ENCODE assay signal across 7 mouse cellular contexts in the genomic region with DNA sequence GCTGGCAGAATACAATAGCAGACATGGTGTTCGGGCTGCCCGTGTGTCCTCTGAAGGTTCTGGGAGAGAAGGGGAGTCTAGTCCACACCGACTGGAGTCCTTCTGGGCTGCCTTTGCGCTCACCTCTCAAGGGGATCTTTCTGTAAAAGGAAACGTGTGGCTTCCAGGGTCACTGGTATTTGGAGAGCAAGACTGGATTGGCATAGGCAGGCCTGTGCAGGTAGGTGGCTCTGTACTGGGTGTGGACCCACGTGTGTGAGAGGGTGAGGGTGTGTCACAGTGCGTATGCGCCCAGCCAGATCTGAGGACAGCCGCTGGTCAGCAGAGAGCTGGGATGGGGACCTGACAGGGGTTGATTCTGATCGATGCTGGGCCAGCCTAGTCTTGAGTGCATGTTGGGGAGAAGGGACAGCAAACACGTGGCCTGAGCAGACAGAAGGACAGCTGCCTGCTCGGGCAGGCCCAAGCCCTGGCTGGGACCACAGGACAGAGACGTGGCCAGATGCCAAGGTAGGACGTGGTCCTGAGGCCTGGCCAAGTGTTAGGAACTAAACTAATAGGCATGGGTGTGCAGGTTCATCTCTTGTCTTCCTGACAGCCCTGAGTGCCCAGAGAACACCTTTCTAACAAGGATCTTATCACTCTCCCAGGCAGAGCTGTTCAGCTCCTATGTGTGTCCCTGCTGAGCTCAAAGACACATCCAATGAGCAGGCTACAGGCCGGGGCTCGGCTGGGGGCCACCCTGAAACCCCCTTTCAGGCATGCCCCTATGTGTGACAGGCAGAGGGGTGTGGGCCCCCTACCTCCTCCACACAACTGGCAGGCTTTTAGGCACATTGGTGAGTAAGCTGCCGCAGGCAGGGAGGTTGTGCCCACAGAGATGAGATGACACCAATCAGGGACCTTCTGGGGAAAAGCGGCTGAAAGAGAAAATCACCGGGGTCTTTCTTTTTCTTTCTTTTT. TPM values are rescaled to one million over a fixed set of nuclear protein-coding genes. Genes with fewer than 3 reads are reported as not detected.
DNase-seq lines count a peak whose midpoint lies in the region; ATAC-seq and TF ChIP-seq lines count a peak whose summit lies in the region.

No protein-coding gene starts in this region.

- H3K27ac ChIP-seq in forebrain, embryonic 16.5 days (ENCODE audit: low read length): no peak overlapping the region
- H3K27ac ChIP-seq in intestine, embryonic 16.5 days (ENCODE audit: low read length): no peak overlapping the region
- H3K27ac ChIP-seq in lung, embryonic 14.5 days (ENCODE audit: low read depth): no peak overlapping the region
- H3K27ac ChIP-seq in stomach, embryonic 15.5 days: peak overlapping the region; percentile 80

- peak; percentile 24 for ATAC-seq in forebrain, embryonic 16.5 days
- peak; percentile 59 for ATAC-seq in intestine, embryonic 16.5 days
- ATAC-seq in lung, embryonic 14.5 days (ENCODE audit: insufficient read depth): peak; percentile 28
- peak; percentile 76 for ATAC-seq in stomach, embryonic 15.5 days (ENCODE audit: insufficient read depth, low FRiP score, low read depth)

- no peak for TF ChIP-seq CTCF in E14TG2a.4 (conservative IDR thresholded peaks at IDR 0.05; ENCODE audit: low read length)
- TF ChIP-seq CTCF in lung, embryonic 14.5 days (IDR thresholded peaks at IDR 0.05; ENCODE audit: low read depth): no peak; the same call in 1 of the 2 replicates

- H3K27me3 ChIP-seq in E14TG2a.4 (ENCODE audit: insufficient read depth, low read length): peaks cover 22% of the 10 kb centered on the region
- H3K27me3 ChIP-seq in forebrain, embryonic 16.5 days (replicated peaks; ENCODE audit: control insufficient read depth, insufficient read depth, low read length): no peaks in the 10 kb centered on the region
- H3K27me3 ChIP-seq in intestine, embryonic 16.5 days (replicated peaks; ENCODE audit: control insufficient read depth, insufficient read depth, low read length): no peaks in the 10 kb centered on the region
- H3K27me3 ChIP-seq in lung, embryonic 14.5 days (ENCODE audit: insufficient read depth, low read length): peaks cover 21% of the 10 kb centered on the region
- peaks cover 12% of the 10 kb centered on the region; the same call in 1 of the 2 replicates for H3K27me3 ChIP-seq in stomach, embryonic 15.5 days (replicated peaks)

- peaks cover 67% of the 10 kb centered on the region for H3K4me1 ChIP-seq in E14TG2a.4 (replicated peaks; ENCODE audit: low read depth, low read length)
- H3K4me1 ChIP-seq in forebrain, embryonic 16.5 days (replicated peaks; ENCODE audit: control insufficient read depth, insufficient read depth, low read length): peaks cover 42% of the 10 kb centered on the region
- H3K4me1 ChIP-seq in intestine, embryonic 16.5 days (ENCODE audit: control insufficient read depth, insufficient read depth, low read length): peaks cover 30% of the 10 kb centered on the region
- H3K4me1 ChIP-seq in lung, embryonic 14.5 days (ENCODE audit: insufficient read depth): peaks cover 7% of the 10 kb centered on the region; the same call in 1 of the 2 replicates
- peaks cover 29% of the 10 kb centered on the region for H3K4me1 ChIP-seq in stomach, embryonic 15.5 days

- peak overlapping the region; percentile 63 for H3K9ac ChIP-seq in forebrain, embryonic 16.5 days (replicated peaks; ENCODE audit: low read depth, low read length)
- H3K9ac ChIP-seq in intestine, embryonic 16.5 days (ENCODE audit: low read depth, low read length): peak overlapping the region; percentile 64
- peak overlapping the region; percentile 43; the same call in 1 of the 2 replicates for H3K9ac ChIP-seq in lung, embryonic 14.5 days
- no peak overlapping the region for H3K9ac ChIP-seq in stomach, embryonic 15.5 days

- H3K36me3 ChIP-seq in E14TG2a.4 (ENCODE audit: insufficient read depth, low read length): no peaks in the 10 kb centered on the region
- no peaks in the 10 kb centered on the region for H3K36me3 ChIP-seq in forebrain, embryonic 16.5 days (ENCODE audit: control insufficient read depth, insufficient read depth)
- H3K36me3 ChIP-seq in intestine, embryonic 16.5 days (ENCODE audit: control insufficient read depth, insufficient read depth, low read length): no peaks in the 10 kb centered on the region
- H3K36me3 ChIP-seq in lung, embryonic 14.5 days (ENCODE audit: insufficient read depth): no peaks in the 10 kb centered on the region
- H3K36me3 ChIP-seq in stomach, embryonic 15.5 days: no peaks in the 10 kb centered on the region

- H3K4me2 ChIP-seq in forebrain, embryonic 16.5 days (ENCODE audit: low read length): peak overlapping the region; percentile 78
- peak overlapping the region; percentile 89 for H3K4me2 ChIP-seq in intestine, embryonic 16.5 days (ENCODE audit: low read depth, low read length)
- peak overlapping the region; percentile 73 for H3K4me2 ChIP-seq in lung, embryonic 14.5 days
- H3K4me2 ChIP-seq in stomach, embryonic 15.5 days: peak overlapping the region; percentile 81

- DNase-seq in 3134 (ENCODE audit: extremely low read depth, insufficient read length, low spot score): peak; percentile 55
- no peak for DNase-seq in lung, embryonic 14.5 days
- no peak for DNase-seq in B cell, adult 2 months

- H3K9me3 ChIP-seq in E14TG2a.4 (ENCODE audit: low read length): no peaks in the 10 kb centered on the region
- H3K9me3 ChIP-seq in forebrain, embryonic 16.5 days (ENCODE audit: control insufficient read depth, low read length): no peaks in the 10 kb centered on the region
- no peaks in the 10 kb centered on the region for H3K9me3 ChIP-seq in intestine, embryonic 16.5 days (ENCODE audit: control insufficient read depth, low read length)
- no peaks in the 10 kb centered on the region for H3K9me3 ChIP-seq in lung, embryonic 14.5 days (ENCODE audit: low read depth, low read length)
- no peaks in the 10 kb centered on the region for H3K9me3 ChIP-seq in stomach, embryonic 15.5 days

- peak overlapping the region; percentile 76 for H3K4me3 ChIP-seq in E14TG2a.4 (replicated peaks; ENCODE audit: low read length)
- peak overlapping the region; percentile 60 for H3K4me3 ChIP-seq in forebrain, embryonic 16.5 days (replicated peaks; ENCODE audit: low read length)
- peak overlapping the region; percentile 49 for H3K4me3 ChIP-seq in intestine, embryonic 16.5 days (ENCODE audit: low read length)
- peak overlapping the region; percentile 40 for H3K4me3 ChIP-seq in lung, embryonic 14.5 days (ENCODE audit: low read depth, low read length)
- H3K4me3 ChIP-seq in stomach, embryonic 15.5 days (replicated peaks): peak overlapping the region; percentile 40

- 47% methylated on average over 19 of the region's 19 CpGs for whole genome bisulfite sequencing in forebrain, embryonic 16.5 days
- WGBS in intestine, embryonic 16.5 days: 56% methylated on average over 19 of the region's 19 CpGs
- WGBS in lung, embryonic 14.5 days: 50% methylated on average over 19 of the region's 19 CpGs
- WGBS in stomach, embryonic 15.5 days: 53% methylated on average over 19 of the region's 19 CpGs

RNA-seq across cellular contexts. Expression of a gene that starts 1.0 kb away (rescaled TPM):
- polyA plus RNA-seq in forebrain, embryonic 16.5 days (2015; fragmentation: Nextera tagmentation; extraction: Ambion mirVana): 26.0 and 36.4 TPM in 2 replicates
- polyA plus RNA-seq in intestine, embryonic 16.5 days (2015; fragmentation: Nextera tagmentation; extraction: Ambion mirVana): 1.8 and 2.0 TPM in 2 replicates
- polyA plus RNA-seq in lung, embryonic 14.5 days (2014; fragmentation: Nextera tagmentation; extraction: Ambion mirVana): 0.93 and 0.95 TPM in 2 replicates
- polyA plus RNA-seq in stomach, embryonic 15.5 days (2015; fragmentation: Nextera tagmentation; extraction: Ambion mirVana): 3.6 and 4.8 TPM in 2 replicates

RNA-seq across cellular contexts. Expression of a gene that starts 39.7 kb away (rescaled TPM):
- 0.43 and 0.46 TPM in 2 replicates for polyA plus RNA-seq in forebrain, embryonic 16.5 days (2015; fragmentation: Nextera tagmentation; extraction: Ambion mirVana)
- 0.15 and 0.22 TPM in 2 replicates for polyA plus RNA-seq in intestine, embryonic 16.5 days (2015; fragmentation: Nextera tagmentation; extraction: Ambion mirVana)
- not detected in 2 replicates for polyA plus RNA-seq in lung, embryonic 14.5 days (2014; fragmentation: Nextera tagmentation; extraction: Ambion mirVana)
- polyA plus RNA-seq in stomach, embryonic 15.5 days (2015; fragmentation: Nextera tagmentation; extraction: Ambion mirVana): 0.04 and 0.08 TPM in 2 replicates

Comparison
In these comparisons a context has a peak if more than half of its experiments do, and no peak if none do; other contexts are left out.
1. ATAC-seq: peak in every context shown above with its lines; median percentile 76 in stomach, embryonic 15.5 days; 59 in intestine, embryonic 16.5 days; 28 in lung, embryonic 14.5 days; 24 in forebrain, embryonic 16.5 days.